Mouse (Mus musculus): ENCODE results near the gene Ndrg2. TPM values are rescaled to one million over a fixed set of nuclear protein-coding genes. Genes with fewer than 3 reads are reported as not detected.
"Not testable (repeated sequence)": the region's sequence is repeated elsewhere in the genome, so short reads cannot be mapped to it uniquely, and the experiment has no call there.

Ndrg2 gene
- polyA plus RNA-seq, 1 experiment from 2014 or later = 63.7 TPM

DNA sequence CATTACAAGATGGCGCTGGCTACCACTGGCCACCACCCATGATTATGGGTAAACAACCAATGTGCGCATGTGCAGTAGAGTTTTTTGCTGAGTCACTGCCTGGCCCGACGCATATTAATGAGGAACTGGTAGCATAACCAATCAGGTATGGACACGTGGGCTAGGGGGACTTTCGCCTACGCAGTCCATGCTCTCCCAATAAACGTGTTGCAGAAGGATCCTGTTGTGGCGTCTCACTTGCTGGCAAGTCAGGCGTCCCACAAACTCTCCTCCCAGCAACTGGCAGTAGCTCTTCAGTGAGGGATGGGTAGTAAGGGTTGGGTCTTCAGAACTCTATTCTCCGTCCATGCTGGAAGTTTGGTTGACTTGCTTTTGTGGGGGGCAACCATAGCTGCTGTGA lies 13.0 kb upstream of the Ndrg2 start:
- not testable (repeated sequence) for H3K27me3 ChIP-seq; ATAC-seq (ENCODE audit: borderline replicate concordance, extremely low read depth, low FRiP score, low TSS enrichment); H3K4me2 ChIP-seq; H3K4me3 ChIP-seq; H3K36me3 ChIP-seq; H3K27ac ChIP-seq; H3K9ac ChIP-seq; H3K9me3 ChIP-seq
- 92% methylated on average over 11 of the region's 11 CpGs for WGBS
- peaks cover 23% of the 10 kb centered on the region for H3K4me1 ChIP-seq

DNA sequence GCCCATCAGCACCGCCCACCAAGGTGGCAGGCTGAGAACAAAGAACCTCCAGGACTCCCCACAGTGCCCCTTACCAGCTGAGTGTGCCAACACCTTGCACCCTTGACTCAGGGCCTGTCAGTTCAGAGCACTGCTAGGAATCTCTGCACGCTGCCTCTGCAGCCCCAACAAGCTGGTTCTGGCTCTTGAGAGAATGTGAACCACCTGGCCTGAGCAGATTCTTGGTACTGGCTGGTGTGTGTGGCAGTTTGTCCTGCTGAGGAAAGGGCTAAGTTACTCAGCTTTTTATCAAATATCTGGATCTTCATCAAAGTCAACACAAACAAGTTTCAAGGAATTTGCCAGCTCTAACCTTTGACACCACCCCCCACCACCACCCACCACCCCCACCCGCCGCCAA lies 9.5 kb upstream of the Ndrg2 start:
- H3K4me1 ChIP-seq = peaks cover 14% of the 10 kb centered on the region
- ATAC-seq (ENCODE audit: borderline replicate concordance, extremely low read depth, low FRiP score, low TSS enrichment) = no peak
- no peaks in the 10 kb centered on the region for H3K9me3 ChIP-seq
- no peaks in the 10 kb centered on the region for H3K36me3 ChIP-seq
- H3K4me3 ChIP-seq = no peak overlapping the region
- no peak overlapping the region for H3K9ac ChIP-seq
- H3K4me2 ChIP-seq = no peak overlapping the region
- 68% methylated on average over 4 of the region's 4 CpGs for WGBS
- no peak overlapping the region for H3K27ac ChIP-seq
- no peaks in the 10 kb centered on the region for H3K27me3 ChIP-seq

DNA sequence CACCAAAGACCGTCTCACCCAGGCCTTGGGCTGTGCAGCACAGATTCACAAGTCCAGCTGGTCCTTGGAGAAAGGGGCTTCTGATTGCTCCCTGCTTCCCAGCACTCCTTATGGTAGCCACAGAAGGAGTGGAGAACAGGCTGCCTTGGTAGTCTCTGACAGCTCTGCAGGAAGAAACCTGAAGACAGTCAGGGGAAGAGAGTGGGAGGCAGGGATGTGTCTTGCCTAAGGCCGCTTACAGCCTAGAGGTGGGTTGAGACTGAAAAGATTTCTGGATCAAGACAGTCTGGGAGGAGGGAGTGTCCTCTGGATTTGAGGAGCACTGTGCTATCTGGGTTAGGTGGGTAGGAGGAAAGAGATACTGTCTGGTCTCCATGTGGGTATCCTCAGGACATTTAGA lies 9.0 kb upstream of the Ndrg2 start:
- Histone ChIP-seq H3K27me3 (no peaks in the 10 kb centered on the region), H3K36me3 (no peaks in the 10 kb centered on the region), H3K27ac (no peak overlapping the region), H3K4me2 (no peak overlapping the region), H3K4me3 (no peak overlapping the region), H3K4me1 (peaks cover 14% of the 10 kb centered on the region), H3K9ac (no peak overlapping the region), H3K9me3 (no peaks in the 10 kb centered on the region)
- no peak for ATAC-seq (ENCODE audit: borderline replicate concordance, extremely low read depth, low FRiP score, low TSS enrichment)
- WGBS = 93% methylated on average over 2 of the region's 2 CpGs

DNA sequence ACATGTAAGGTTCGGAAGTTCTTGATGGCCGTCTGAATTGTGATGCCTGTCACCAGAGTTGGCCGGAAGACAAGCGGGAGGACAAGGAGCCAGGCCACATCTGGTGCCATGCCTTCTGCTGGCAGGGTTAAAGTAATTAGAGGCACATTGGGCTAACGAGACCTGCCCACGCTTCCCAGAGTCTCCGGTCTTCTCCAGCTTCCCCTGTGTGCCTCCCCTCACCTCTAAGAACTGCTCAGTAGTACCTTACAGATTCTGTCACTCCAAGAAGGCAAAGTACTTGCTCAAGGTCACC lies 8.6 kb upstream of the Ndrg2 start, which contains the start of gene Rnase13:
TSS of gene Rnase13 (minus strand) at position 203 of the 295 bp plus-strand sequence.
- H3K27ac ChIP-seq = peak within 1 kb of the TSS; percentile 59
- WGBS = 76% methylated on average over 7 of the region's 7 CpGs
- no peak within 1 kb of the TSS for H3K4me2 ChIP-seq
- H3K4me1 ChIP-seq = peaks cover 14% of the 10 kb centered on the region
- no peak for ATAC-seq (ENCODE audit: borderline replicate concordance, extremely low read depth, low FRiP score, low TSS enrichment)
- H3K9ac ChIP-seq = no peak within 1 kb of the TSS
- no peak within 1 kb of the TSS for H3K4me3 ChIP-seq
- H3K9me3 ChIP-seq = no peaks in the 10 kb centered on the region
- H3K36me3 ChIP-seq = no peaks in the 10 kb centered on the region
- no peaks in the 10 kb centered on the region for H3K27me3 ChIP-seq

DNA sequence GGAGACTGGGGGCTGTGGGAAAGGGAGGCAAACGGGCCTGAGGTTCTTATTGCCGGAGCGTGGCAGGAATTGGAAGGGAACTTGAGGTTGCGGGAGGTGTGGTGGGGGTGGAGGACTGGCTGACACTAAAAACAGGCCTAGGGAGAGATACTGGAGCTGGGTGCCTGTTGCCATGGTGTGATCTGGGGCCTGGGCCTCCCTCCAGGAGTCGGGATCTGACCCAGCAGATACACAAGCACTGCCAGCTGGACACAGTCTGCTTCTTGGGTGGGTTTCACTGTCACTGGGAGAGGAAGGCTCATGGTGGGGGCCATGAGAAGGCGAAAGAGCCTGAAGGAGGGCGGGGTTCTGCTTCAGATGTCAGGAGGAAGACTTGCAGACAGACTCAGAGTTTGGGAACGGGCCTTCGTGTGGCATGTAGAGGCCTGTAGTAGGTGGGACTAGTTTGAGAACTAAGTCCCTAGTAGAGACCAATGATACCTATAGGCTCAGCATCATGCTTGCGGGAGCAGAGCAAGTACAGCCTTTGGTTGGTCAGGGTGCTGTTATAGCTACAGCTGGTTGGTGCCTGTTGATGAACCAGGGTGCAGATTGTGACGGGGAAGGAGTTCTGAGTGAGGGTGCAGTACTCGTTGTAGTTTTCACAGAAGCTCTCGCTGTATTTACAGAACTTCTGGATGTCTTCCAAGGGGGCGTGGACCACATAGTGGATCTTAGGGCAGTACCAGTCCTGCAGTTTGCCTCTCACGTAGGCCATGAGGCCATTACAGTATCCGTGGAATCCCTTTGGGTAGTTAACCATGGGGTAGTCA lies 8.0 kb upstream of the Ndrg2 start:
- no peak overlapping the region for H3K9ac ChIP-seq
- ATAC-seq (ENCODE audit: borderline replicate concordance, extremely low read depth, low FRiP score, low TSS enrichment) = peak; percentile 81
- peak overlapping the region; percentile 59 for H3K27ac ChIP-seq

DNA sequence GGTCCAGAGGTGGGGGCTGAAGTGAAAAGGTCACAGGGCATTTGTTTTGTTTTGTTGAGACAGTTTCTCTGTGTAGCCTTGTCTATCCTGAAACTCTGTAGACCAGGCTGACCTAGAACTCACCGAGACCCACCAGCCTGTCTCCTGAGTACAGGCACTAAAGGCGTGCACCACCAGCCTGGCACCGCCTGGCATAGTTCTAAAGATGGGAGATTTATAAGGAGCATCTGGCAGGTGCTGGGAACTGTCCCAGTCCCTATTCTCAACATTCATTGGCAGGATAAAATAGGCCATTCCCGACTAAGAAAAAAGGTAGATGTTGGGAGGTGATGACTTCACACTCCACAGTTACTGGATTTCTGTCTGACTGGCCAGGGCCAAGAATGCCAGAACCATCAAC lies 5.0 kb upstream of the Ndrg2 start:
- Histone ChIP-seq H3K36me3 (no peaks in the 10 kb centered on the region), H3K9ac (no peak overlapping the region), H3K27me3 (no peaks in the 10 kb centered on the region), H3K4me1 (peaks cover 29% of the 10 kb centered on the region), H3K9me3 (no peaks in the 10 kb centered on the region), H3K27ac (no peak overlapping the region), H3K4me3 (no peak overlapping the region), H3K4me2 (no peak overlapping the region)
- no peak for ATAC-seq (ENCODE audit: borderline replicate concordance, extremely low read depth, low FRiP score, low TSS enrichment)
- 84% methylated on average over 4 of the region's 4 CpGs for WGBS

More for the DNA sequence above, 8.0 kb upstream of the Ndrg2 start:
- Histone ChIP-seq H3K36me3 (no peaks in the 10 kb centered on the region), H3K27me3 (no peaks in the 10 kb centered on the region), H3K4me3 (no peak overlapping the region), H3K4me1 (peaks cover 14% of the 10 kb centered on the region), H3K9me3 (no peaks in the 10 kb centered on the region), H3K4me2 (no peak overlapping the region)
- 53% methylated on average over 16 of the region's 16 CpGs for WGBS

DNA sequence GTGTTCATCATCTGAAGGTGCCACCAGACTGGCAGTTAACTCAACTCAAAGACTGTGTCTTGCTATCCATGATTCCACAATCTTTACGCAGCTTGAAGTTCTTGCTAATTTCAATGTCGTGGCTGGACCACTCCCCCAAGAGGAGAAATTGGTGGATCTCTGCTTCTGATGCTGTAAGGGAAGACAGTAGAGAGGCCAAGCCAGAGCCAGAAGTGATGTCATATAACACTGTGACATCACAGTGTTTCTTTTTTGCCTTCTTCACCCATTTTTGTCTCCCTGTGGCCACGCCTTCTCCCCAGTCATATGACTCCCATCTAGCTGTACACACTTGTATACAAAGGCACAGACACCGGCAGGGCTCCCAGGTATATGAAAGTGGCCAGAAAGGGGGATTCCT lies 4.2 kb upstream of the Ndrg2 start, which contains the start of gene Tppp2:
TSS of gene Tppp2 (plus strand) at position 301 of the 400 bp plus-strand sequence.
- no peak for ATAC-seq (ENCODE audit: borderline replicate concordance, extremely low read depth, low FRiP score, low TSS enrichment)
- H3K4me1 ChIP-seq = peaks cover 30% of the 10 kb centered on the region
- H3K27ac ChIP-seq = no peak within 1 kb of the TSS
- no peak within 1 kb of the TSS for H3K4me2 ChIP-seq
- H3K27me3 ChIP-seq = no peaks in the 10 kb centered on the region
- no peak within 1 kb of the TSS for H3K4me3 ChIP-seq
- no peak within 1 kb of the TSS for H3K9ac ChIP-seq
- WGBS = 75% methylated on average over 4 of the region's 4 CpGs
- H3K9me3 ChIP-seq = no peaks in the 10 kb centered on the region
- no peaks in the 10 kb centered on the region for H3K36me3 ChIP-seq

DNA sequence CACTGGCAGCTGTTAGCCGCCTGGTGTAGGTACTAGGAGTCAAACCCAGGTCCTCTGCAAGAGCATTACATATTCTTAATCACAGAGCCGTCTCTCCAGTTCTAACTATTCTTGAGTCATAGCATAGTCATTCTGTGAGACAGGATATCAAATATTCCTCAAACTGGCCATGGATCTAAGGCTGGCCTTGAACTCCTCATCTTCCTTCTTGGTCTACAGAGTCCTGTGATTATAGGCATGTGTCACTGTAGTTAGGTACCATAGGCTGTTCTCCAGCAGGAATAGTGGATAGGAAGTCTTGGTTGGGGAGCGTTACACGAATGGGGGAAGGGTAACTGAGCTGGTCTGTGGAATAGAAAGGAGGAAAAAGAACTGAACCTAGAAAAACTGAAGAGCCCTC lies 2.6 kb upstream of the Ndrg2 start:
- no peak overlapping the region for H3K4me3 ChIP-seq
- no peak for ATAC-seq (ENCODE audit: borderline replicate concordance, extremely low read depth, low FRiP score, low TSS enrichment)
- no peaks in the 10 kb centered on the region for H3K9me3 ChIP-seq
- H3K4me2 ChIP-seq = no peak overlapping the region
- WGBS = 79% methylated on average over 4 of the region's 4 CpGs
- no peak overlapping the region for H3K9ac ChIP-seq
- no peaks in the 10 kb centered on the region for H3K36me3 ChIP-seq
- no peak overlapping the region for H3K27ac ChIP-seq
- H3K4me1 ChIP-seq = peaks cover 28% of the 10 kb centered on the region
- no peaks in the 10 kb centered on the region for H3K27me3 ChIP-seq

DNA sequence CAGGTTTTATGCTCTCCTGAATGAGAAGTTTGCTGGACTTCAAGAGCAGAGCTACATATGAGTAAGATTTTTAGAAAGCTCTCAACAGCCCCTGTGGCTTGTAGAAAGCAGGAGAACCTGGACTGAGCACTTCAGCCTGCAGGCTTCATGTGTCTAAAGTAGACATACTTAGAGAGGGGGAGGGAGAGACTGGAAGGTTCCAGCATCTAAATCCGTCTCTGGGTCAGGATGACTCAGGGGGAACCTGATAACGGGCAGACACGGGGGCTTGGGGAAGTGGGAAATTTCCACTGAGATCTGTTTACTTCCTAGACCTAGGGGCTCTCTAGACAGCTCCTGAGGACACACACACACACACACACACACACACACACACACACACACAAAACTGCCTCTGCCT lies 1.1 kb upstream of the Ndrg2 start:
- Histone ChIP-seq H3K36me3 (no peaks in the 10 kb centered on the region), H3K9ac (no peak overlapping the region), H3K4me3 (no peak overlapping the region), H3K9me3 (no peaks in the 10 kb centered on the region), H3K4me1 (peaks cover 25% of the 10 kb centered on the region), H3K27ac (peak overlapping the region; percentile 85), H3K27me3 (no peaks in the 10 kb centered on the region; the same call in 1 of the 2 replicates), H3K4me2 (peak overlapping the region; percentile 80; the same call in 1 of the 2 replicates)
- WGBS = 8% methylated on average over 3 of the region's 3 CpGs
- no peak for ATAC-seq (ENCODE audit: borderline replicate concordance, extremely low read depth, low FRiP score, low TSS enrichment)

DNA sequence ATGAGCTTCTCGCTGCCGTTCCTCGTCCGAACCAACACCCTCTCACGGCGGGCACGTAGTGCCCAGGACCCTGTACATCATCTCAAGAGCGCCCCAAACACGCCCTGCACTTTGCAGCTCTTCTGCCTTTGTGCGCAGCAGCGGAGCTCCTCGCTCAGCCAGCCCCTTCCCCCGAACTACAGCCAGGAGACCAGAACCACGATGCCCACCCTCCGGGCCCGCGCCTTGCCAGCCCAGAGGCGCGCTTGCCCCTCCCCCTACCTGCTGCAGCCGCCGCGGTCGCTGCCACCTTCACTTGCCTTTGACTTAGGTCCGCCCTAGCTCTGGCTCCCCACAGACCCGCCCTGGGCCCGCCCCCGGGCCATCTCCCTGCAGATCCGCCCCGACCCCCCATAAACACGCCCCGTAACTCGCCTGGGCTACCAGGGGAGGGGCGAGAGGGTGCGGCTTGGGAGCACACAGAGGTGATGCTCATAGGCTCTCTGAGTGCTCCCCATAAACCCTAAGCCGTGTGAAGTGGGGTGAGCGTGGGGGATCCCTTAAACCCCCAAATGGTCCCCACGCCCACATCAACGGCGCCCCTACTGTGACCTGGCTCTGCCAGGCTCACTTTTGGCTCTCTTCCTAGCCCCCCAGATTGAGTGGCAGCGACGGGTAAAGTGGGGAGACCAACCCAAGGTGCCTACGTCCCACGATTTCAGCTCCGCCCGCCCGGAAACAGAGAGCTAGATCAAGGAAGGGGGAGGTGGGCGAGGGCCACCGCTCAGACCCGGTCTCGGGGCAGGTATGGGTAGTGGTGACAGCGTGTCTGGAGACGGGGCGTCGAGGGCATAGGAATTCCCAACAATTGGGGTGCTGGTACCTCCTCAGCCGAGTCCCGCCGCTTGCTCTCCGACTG lies 647 bp downstream of the Ndrg2 start:
- H3K4me1 ChIP-seq = peaks cover 25% of the 10 kb centered on the region
- no peaks in the 10 kb centered on the region; the same call in 1 of the 2 replicates for H3K27me3 ChIP-seq
- WGBS = under 1% methylated on average over 58 of the region's 58 CpGs
- H3K36me3 ChIP-seq = no peaks in the 10 kb centered on the region
- peak; percentile 86 for ATAC-seq (ENCODE audit: borderline replicate concordance, extremely low read depth, low FRiP score, low TSS enrichment)
- H3K9me3 ChIP-seq = no peaks in the 10 kb centered on the region
- peak overlapping the region; percentile 50 for H3K9ac ChIP-seq
- peak overlapping the region; percentile 85 for H3K27ac ChIP-seq
- peak overlapping the region; percentile 56 for H3K4me3 ChIP-seq
- H3K4me2 ChIP-seq = peak overlapping the region; percentile 80

DNA sequence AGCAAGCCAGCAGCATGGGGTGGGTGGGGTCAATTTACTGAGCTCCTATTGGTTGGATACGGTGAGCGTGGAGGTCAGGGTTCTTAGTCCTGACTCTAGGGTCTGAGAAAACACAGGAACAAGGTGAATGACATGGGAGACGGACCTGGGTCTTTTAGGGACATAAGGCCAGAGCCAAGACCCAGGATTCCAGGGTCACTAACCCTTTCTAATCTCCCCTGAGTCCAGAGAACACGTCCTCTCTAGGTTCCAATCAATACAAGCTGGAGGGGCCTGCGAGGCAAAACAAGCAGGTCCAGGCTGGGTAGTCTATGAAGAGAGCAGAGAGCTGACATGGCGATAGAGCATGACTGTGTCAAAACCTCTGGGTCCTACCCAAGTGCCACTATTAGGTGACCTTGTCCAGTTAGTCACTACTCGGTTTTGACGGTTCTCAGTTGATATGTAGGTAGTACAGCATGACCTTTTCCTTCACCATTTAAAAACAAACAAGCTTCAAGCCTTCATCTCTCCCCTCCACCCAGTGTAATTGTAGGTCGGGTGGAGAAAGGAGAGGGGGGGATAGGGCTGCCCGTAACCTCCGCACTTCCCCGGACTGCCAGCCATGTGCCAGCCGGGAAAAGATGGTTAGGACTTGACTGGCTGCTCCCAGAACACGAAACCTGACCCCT lies 1.4 kb downstream of the Ndrg2 start:
- peak; percentile 9; the same call in 1 of the 2 replicates for ATAC-seq (ENCODE audit: borderline replicate concordance, extremely low read depth, low FRiP score, low TSS enrichment)
- H3K4me2 ChIP-seq = peak overlapping the region; percentile 80
- no peaks in the 10 kb centered on the region; the same call in 1 of the 2 replicates for H3K27me3 ChIP-seq
- peak overlapping the region; percentile 50 for H3K9ac ChIP-seq
- peaks cover 25% of the 10 kb centered on the region for H3K4me1 ChIP-seq
- no peaks in the 10 kb centered on the region for H3K36me3 ChIP-seq
- peak overlapping the region; percentile 56 for H3K4me3 ChIP-seq
- H3K27ac ChIP-seq = 0 out of 2 replicates have a peak overlapping the region, but pooled peaks have one; percentile 85
- 12% methylated on average over 14 of the region's 14 CpGs for WGBS
- H3K9me3 ChIP-seq = no peaks in the 10 kb centered on the region

Data from lung, embryonic 15.5 days (tissue).